Mouse (Mus musculus) midbrain, embryonic 11.5 days (tissue): ENCODE measurements around the gene Olfr345. TPM values are rescaled to one million over a fixed set of nuclear protein-coding genes. Genes with fewer than 3 reads are reported as not detected.

Source experiments
- ATAC-seq: fragments of 200-750 bp; cut with Nextera tagmentation; 2 replicates; pipeline ENCODE4 v1.8.0; 2017; ENCODE audit warnings: moderate TSS enrichment, moderate library complexity; ENCODE audit not compliant: low FRiP score
- DNase-seq: peaks from one replicate; pipeline ENCODE4 v3.0.0; 2015; ENCODE audit warnings: low spot score; ENCODE audit errors: missing footprints
- H3K27ac ChIP-seq: fragments of 300-500 bp; sonication (generic); 2 replicates; pipeline ENCODE4 v1.5.1; 2014; ENCODE audit warnings: low read depth, low read length
- H3K27me3 ChIP-seq: fragments of 300-500 bp; sonication (generic); 2 replicates; pipeline ENCODE4 v1.6.1; 2014; ENCODE audit warnings: mild to moderate bottlenecking, low read length, moderate library complexity, mixed read lengths; ENCODE audit not compliant: control insufficient read depth, insufficient read depth
- H3K36me3 ChIP-seq: fragments of 300-500 bp; sonication (generic); 2 replicates; pipeline ENCODE4 v1.6.1; 2014; ENCODE audit warnings: mild to moderate bottlenecking, low read length, moderate library complexity, mixed read lengths; ENCODE audit not compliant: control insufficient read depth, insufficient read depth
- H3K4me1 ChIP-seq: fragments of 300-500 bp; sonication (generic); 2 replicates; pipeline ENCODE4 v1.6.1; 2014; ENCODE audit warnings: low read length; ENCODE audit not compliant: control insufficient read depth, insufficient read depth
- H3K4me2 ChIP-seq: fragments of 300-500 bp; sonication (generic); 2 replicates; pipeline ENCODE4 v1.6.1; 2014; ENCODE audit warnings: mild to moderate bottlenecking, moderate library complexity
- H3K4me3 ChIP-seq: fragments of 300-500 bp; sonication (generic); 2 replicates; pipeline ENCODE4 v1.5.1; 2014; ENCODE audit warnings: low read depth, low read length
- H3K9ac ChIP-seq: fragments of 300-500 bp; sonication (generic); 2 replicates; pipeline ENCODE4 v1.6.1; 2014; ENCODE audit warnings: low read length
- H3K9me3 ChIP-seq: fragments of 300-500 bp; sonication (generic); 2 replicates; pipeline ENCODE4 v1.6.1; 2016; ENCODE audit warnings: low read length; ENCODE audit not compliant: control insufficient read depth
- WGBS: fragments of 180-500 bp; shearing (Covaris S2); extraction: QIAGEN DNeasy Blood & Tissue Kit; methylation state at CpG from one replicate; pipeline ENCODE4 v1.1.7; 2014; 5-methylcytosine and 5-hydroxymethylcytosine counted together
- polyA plus RNA-seq: library from polyadenylated mRNA; unstranded; fragments of >200 nt; fragmentation: Nextera tagmentation; extraction: Ambion mirVana; gene quantifications from 2 replicates; pipeline ENCODE4 v1.2.1, GENCODE M21; 2014

The Olfr345 gene
- not detected in 2 replicates for polyA plus RNA-seq

- WGBS: 73% methylated on average over 1 of the region's 1 CpGs
- Histone ChIP-seq H3K36me3 (no peaks in the 10 kb centered on the region), H3K9ac (no peak within 1 kb of the TSS), H3K9me3 (peaks cover 8% of the 10 kb centered on the region; the same call in 1 of the 2 replicates), H3K4me3 (no peak within 1 kb of the TSS), H3K4me1 (no peaks in the 10 kb centered on the region), H3K27me3 (no peaks in the 10 kb centered on the region), H3K4me2 (no peak within 1 kb of the TSS), H3K27ac (no peak within 1 kb of the TSS)
- ATAC-seq (no peak), DNase-seq (no peak)
Measured at GRCm38 (mm10) chr2:36639741-36640140, at the start of gene Olfr345. Gene Olfr345, plus strand, starts transcription at chr2:36640041.

DNA sequence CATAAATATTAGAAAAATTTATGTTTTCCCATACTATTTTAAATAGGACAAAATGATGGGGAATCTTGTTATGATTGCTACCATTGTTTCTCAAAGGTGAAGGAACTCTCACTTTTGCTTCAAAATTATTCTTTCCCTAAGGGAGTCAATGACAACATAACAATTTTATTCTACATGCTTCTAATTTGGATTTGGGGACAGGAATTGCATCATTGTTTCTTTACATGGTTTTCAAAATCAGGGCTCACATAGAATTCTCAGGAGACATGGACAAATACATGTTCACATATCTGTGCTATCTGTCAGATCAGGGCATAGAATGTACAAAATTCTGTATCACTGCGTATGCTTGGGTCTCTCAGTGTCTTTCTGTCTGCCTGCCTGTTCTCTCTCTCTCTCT lies 45.6 kb downstream of the Olfr345 start, which contains the start of gene Olfr346:
Gene Olfr346, plus strand, starts transcription at position 301 of the 400 bp plus-strand sequence.
- no peaks in the 10 kb centered on the region for H3K4me1 ChIP-seq
- ATAC-seq (no peak), DNase-seq (no peak)
- no peak within 1 kb of the TSS for H3K4me3 ChIP-seq
- no peak within 1 kb of the TSS for H3K9ac ChIP-seq
- no peak within 1 kb of the TSS for H3K27ac ChIP-seq
- H3K27me3 ChIP-seq: no peaks in the 10 kb centered on the region
- no peaks in the 10 kb centered on the region for H3K36me3 ChIP-seq
- no peak within 1 kb of the TSS for H3K4me2 ChIP-seq
- peaks cover 8% of the 10 kb centered on the region; the same call in 1 of the 2 replicates for H3K9me3 ChIP-seq
- 95% methylated on average over 1 of the region's 1 CpGs for WGBS

Other genes starting within 250 kb of the Olfr345 start
- gene Olfr339, start 221.1 kb upstream of the Olfr345 start, polyA plus RNA-seq: not detected in 2 replicates
- gene Olfr340, start 187.5 kb upstream of the Olfr345 start, polyA plus RNA-seq: not detected in 2 replicates
- not detected in 2 replicates for gene Olfr341, start 157.6 kb upstream of the Olfr345 start, polyA plus RNA-seq
- gene Olfr342, start 115.0 kb upstream of the Olfr345 start, polyA plus RNA-seq: not detected in 2 replicates
- gene Olfr344, start 73.4 kb upstream of the Olfr345 start, polyA plus RNA-seq: not detected in 2 replicates
- not detected in 2 replicates for gene Olfr346, start 45.7 kb downstream of the Olfr345 start, polyA plus RNA-seq
- not detected in 2 replicates for gene Olfr347, start 91.9 kb downstream of the Olfr345 start, polyA plus RNA-seq
- not detected in 2 replicates for gene Olfr348, start 144.2 kb downstream of the Olfr345 start, polyA plus RNA-seq
- not detected in 2 replicates for gene Olfr50, start 150.5 kb downstream of the Olfr345 start, polyA plus RNA-seq
- gene Olfr3, start 177.0 kb downstream of the Olfr345 start, polyA plus RNA-seq: not detected in 2 replicates
- not detected in 2 replicates for gene Olfr350, start 206.3 kb downstream of the Olfr345 start, polyA plus RNA-seq
- gene Olfr351, start 222.6 kb downstream of the Olfr345 start, polyA plus RNA-seq: not detected in 2 replicates
- gene Olfr352, start 228.4 kb downstream of the Olfr345 start, polyA plus RNA-seq: not detected in 2 replicates